Mouse (Mus musculus): ENCODE results near the gene Nr5a2.

Nr5a2 gene

DNA sequence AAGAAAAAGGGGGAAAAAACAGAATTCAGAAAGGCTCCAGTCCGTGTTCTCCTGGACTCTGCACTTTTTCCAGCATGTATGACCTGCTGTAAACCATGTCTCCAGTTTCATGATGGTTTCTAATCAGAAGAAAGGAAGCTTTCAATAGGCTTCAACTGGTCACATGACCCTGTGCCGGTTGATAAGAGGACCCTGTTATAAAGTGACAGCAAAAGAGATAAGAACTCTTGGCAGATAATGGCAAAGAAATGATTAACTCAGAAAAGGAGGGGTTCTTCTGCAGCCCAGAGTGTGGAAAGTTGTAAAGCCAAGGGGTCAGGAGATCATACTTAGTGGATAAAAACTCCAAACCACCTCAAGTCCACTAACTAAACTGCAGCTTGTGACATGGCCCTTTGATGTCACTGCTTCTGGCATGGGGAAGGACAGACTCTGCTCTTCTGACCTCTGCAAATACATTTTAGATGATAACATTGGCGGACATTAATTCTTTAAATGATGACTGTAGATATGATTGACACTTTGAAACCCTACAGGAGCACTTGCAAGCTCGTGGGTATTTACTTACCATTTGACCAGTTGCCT is at the start of gene Nr5a2:
Nr5a2 (minus strand) TSS at position 21 of the 585 bp plus-strand sequence.
- DNase-seq (ENCODE audit: low spot score in 2 of 2) = no peak

DNA sequence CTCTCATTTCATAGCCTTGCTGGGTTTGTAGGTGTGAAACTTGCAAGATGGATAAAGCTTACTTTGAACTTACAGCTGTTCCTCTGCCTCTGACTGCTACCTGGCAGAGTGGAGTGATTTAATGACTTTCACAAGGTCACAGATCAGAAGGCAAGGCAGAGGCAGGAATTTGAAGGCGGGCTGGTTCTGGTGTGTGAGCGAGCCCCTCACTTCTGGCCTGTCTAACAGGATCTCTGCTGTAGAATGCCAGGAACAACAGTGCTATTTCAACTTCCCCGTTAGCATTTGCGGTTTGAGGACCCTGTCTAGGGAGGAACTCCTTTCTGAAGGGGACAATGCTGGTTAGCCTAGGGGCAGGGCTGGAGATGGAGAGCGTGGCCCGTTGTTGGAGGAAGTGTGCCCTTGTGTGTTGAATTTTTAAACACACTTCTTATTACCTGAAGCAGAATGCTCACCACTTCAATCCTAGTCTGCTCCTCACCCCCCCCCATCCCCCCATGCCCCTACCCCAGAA is 48.5 kb upstream of the Nr5a2 start:
- no peak for DNase-seq (ENCODE audit: low spot score in 2 of 2)

DNA sequence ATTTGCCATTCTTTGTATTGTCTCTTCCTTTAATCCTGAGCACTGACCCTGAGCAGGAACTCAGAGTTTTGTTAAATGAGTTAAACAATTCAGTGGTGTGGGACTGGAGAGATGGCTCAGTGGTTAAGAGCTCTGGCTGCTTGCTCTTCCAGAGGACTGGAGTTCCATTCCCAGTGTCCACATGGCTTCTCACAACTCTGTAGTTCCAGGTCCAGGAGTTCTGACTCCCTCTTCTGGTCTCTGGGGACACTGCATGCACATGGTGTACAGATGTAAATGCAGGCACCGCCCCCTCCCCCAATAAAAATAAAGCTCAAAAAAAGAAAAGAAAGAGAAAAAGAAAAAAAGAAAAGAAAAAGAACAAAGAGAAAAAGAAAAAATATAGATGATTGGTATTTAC is 43.6 kb upstream of the Nr5a2 start:
- DNase-seq (ENCODE audit: low spot score in 2 of 2) = no peak

DNA sequence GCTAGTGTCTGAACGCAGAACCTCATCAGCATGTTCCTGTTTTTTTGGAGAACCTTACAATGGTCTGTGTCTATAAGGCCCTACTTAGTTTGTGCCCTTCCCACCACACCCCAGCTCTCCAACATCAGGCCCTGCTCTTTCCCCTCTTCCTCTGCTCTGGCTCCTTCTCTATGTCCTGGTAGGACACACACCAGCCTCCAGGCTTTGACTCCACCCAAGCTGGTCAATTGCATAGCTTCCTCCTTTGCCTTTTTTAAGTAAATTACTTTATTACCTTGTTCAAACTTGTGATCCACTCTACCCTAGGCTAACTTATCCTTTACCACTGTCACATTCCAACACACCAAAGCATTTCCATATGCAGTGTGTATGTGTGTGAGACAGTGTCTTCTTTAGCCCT is 42.9 kb upstream of the Nr5a2 start:
- DNase-seq (ENCODE audit: low spot score in 2 of 2) = no peak

DNA sequence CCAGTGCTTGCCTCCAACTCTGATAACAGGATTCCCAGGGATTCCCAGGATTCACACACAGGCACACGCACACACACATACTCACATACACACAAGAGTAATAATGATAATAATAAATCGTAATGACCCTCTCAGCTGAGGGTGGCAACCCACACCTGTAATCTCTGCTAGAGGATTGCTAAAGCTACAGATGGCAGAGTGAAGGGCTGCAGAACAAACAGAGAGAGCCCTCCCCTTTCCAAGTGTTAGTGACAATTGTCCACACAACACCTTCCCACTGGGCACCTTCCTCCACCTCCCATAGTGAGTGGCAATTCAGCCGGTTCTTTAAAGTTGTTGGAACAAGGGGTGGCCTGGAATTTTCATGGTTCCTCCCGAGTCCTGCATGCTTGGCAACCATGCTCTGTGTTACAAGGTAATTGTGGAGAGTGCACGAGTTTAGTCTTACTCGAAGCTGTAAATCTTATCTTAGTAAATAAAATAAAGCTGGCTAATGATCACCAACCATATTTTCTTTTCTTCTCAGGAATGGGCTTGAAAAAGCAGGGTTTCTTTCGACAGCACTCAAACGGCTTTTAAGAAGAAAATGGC is 31.6 kb upstream of the Nr5a2 start:
- no peak for DNase-seq (ENCODE audit: low spot score in 2 of 2)

DNA sequence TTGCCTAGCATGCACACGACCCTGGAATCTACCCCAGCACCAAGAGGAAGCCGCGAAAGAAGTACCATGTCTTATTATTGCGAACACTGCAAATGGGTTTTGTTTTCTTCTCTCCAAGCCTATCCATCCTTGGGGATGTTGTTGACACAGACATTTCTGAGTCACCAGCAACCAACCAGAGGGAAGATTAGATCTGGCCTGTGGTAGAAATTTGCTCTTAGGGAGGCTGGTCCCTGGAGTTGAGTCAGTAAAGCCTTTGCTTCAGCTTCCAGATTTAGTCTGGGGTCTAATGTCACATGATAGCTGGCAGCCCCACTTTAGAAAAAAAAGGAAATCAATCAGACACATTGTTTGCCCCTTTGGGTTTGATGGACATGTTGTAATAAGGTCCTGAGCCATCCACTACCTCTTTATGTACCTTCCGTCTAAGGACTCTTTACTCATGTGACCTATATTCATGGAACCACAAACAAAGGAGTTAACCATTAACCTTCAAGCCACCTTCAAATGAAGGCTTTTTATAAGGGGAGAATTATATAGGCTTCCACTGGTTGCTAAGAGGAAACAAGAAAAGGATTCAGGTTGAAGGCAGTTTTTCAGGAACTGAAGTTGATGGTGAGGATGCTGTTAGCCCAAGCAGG is 20.1 kb upstream of the Nr5a2 start:
- no peak for DNase-seq (ENCODE audit: low spot score in 2 of 2)

DNA sequence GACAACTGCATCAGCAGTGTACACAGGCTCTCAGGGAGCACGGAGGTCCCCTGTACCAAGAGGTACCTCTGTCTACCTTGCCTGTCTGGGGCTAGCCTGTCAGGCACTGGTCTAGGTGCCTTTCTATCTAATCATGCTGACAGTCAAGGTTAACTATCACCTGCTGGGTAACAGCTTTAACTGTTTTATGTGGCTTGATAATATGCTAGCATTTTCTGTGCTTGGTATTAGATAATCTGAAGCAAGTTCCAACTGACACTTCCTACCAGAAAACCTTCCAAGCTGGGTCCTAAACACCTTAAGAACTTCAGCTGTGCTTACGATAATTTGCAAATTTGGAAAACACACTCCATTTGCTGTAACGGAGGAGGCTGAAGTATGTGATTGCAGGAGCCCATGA is 17.6 kb upstream of the Nr5a2 start:
- no peak for DNase-seq (ENCODE audit: low spot score in 2 of 2)

DNA sequence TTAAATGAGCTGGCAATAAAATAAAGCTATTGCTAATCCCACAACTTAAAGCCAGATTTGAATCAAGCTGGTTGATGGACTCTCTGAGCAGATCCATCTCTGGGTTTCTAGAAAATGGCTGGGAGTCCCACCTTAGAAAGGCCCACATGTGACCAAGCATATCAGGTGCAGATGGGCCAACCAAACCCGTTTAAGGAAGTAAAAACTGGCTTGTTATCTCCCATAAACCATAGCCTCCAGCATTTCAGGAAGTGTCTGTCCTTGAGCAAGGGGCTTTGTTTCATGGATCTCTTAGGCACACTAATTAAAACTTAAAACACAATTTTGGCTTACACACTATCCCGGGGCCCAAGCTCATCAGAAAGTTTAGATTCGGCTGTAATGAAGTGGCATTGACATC is 13.8 kb upstream of the Nr5a2 start:
- DNase-seq (ENCODE audit: low spot score in 2 of 2) = no peak

DNA sequence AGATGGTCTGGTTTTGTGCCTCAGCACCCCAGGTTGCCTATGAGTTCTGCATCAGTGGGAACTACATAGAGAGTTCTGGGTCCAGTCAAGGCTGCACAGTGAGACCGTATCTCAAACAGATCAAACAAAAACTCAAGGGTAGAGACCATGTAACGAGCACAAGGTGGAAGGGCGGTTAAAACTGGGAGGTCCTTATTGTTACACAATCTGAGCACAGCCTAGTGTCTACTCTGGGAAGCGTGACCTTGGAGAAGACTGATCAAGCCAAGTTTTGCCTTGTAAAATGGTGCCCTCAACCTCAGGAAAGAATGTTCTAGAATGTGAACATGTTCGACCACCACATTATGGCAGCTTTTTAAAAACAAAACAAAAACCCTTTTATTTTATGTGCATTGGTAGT is 12.8 kb upstream of the Nr5a2 start:
- no peak for DNase-seq (ENCODE audit: low spot score in 2 of 2)

DNA sequence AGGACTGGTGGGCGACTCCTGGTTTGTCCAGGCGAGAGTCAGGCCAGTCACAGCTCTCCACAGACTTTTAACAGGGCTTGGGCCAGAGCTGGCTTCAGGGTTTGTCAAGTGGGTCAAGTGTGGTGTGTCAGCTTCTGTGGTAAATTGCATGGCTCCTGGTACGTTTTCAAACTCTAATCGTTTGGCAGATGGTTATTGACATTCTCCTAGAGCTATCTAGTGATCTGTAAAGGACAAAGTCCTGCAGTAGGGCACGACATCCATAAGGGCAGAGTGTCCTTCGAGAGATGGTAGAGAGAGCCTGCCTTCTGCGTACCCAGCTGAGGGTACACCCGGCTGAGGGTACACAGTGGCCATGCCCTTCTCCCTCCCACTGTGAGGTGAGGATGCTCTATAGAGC is 10.7 kb upstream of the Nr5a2 start:
- DNase-seq (ENCODE audit: low spot score in 2 of 2) = no peak

DNA sequence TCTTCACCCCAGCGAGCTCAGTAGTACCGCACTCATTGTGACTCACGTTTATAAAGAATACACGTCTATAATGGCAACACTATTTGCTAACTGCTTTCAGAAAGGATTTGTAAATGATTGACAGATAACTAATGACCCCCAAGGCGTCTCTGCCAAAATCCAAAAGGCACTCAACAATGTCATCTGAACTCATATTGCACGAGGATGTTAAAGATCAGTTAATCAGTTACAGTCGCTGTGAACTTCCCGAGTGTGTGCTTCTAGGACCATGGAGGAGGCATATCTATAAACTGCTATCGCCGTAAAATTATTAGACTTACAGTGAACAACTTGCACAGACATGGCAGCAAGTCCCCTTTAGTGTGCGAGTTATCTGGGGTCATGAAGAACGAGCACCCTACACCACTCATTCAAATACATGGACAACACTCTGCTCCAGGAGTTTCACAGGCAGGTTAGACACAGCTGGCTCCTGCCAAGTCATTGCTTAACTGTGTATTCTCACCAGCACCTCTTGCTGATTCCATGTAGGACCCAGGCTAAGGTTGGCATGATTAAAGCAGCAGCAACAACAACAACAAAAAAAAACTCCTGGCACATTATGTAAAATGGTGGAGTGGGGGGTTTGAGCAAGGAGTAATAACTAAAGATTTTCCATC is 6.6 kb upstream of the Nr5a2 start:
- DNase-seq (ENCODE audit: low spot score in 2 of 2) = no peak

DNA sequence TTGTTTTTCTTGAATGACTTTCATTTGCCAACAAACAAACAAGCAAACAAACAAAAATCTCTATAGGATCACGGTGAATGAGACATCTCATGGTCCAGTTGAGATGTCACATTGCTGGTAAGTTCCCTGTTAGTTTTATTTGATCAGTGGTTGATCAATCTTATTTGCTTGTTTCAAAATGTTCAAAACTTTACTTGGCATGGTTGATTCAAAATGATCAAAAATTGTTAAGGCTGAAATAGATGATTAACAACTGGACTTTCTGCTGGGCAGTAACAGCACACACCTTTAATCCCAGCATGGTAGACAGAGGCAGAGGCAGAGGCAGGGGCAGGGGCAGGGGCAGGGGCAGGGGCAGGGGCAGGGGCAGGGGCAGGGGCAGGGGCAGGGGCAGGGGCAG is 757 bp downstream of the Nr5a2 start:
- no peak for DNase-seq (ENCODE audit: low spot score in 2 of 2)

DNA sequence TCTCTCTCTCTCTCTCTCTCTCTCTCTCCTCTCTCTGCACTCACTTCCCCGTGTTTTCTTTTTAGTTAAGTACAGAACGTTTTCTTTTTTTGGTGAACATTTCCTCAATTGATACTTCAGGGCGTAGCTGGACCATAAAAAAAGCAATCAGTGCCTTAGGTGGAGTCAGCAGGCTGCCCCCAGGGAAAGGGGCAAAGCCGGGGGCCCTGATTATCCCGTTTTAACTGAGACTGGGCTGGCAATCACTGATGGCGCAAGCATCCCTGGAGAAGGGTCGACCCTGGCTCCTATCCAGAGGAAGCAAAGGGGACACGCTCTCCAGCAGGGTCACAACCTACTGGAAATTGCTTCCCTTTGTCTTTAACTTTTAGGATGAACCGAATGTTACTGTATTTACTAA is 1.6 kb downstream of the Nr5a2 start:
- DNase-seq (ENCODE audit: low spot score in 2 of 2) = no peak

DNA sequence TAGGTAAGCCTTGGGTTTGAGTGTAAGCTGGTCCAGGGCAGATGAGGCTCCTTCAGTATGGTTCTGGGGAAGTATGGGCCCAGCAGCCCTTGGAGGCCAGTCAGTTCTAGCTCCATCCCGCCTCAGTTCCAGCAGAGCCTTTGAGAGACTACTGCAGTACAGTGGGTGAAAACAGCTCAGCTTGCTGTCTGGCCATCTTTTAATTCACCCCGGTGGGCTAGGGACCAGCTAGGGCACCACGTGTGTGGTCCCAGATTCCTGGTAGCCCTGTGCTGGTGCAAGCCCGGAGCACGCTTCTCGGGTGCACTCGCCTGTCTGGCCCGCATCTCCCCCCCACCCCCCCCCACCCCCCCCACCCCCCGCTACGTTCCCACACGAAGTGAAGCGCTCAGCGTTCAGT is 2.1 kb downstream of the Nr5a2 start:
- no peak for DNase-seq (ENCODE audit: low spot score in 2 of 2)

DNA sequence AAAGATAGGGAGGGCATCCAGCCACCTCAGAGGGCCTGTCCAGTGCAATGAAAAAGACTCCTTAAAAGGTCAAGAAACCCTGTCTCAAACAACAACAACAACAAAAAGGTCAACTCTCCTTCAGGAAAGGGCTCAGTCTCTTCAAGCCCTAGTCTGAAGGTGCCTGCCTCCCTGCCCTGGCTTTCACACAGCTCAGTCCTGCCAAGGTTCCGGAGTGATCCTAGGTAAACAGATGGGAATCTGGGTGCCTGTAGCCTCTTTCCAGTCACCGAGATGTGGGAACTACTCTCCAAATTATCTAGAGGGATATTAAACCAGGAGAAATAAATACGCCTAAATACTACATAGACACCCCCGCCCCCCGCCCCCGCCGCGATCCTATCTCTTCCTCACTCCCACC is 2.6 kb downstream of the Nr5a2 start:
- no peak for DNase-seq (ENCODE audit: low spot score in 2 of 2)

DNA sequence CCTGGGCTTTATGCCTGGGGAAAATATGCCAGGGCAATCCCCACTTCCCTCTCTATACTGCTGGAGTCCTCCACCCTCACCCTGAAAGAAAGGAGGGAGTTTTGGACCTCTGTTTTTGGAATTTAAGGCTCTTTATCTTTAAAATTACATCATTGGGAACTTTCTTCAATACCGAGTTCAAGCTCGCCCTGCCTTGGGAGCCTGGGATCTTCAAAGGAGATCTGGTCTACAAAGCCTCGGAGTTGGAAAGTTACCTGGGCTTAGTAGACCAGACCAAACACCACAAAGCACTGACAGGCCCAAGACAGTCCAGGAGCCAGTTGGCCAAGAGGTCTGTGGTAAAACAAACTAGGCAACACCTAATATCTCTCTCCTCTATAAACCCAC is 6.1 kb downstream of the Nr5a2 start:
- no peak for DNase-seq (ENCODE audit: low spot score in 2 of 2)

DNA sequence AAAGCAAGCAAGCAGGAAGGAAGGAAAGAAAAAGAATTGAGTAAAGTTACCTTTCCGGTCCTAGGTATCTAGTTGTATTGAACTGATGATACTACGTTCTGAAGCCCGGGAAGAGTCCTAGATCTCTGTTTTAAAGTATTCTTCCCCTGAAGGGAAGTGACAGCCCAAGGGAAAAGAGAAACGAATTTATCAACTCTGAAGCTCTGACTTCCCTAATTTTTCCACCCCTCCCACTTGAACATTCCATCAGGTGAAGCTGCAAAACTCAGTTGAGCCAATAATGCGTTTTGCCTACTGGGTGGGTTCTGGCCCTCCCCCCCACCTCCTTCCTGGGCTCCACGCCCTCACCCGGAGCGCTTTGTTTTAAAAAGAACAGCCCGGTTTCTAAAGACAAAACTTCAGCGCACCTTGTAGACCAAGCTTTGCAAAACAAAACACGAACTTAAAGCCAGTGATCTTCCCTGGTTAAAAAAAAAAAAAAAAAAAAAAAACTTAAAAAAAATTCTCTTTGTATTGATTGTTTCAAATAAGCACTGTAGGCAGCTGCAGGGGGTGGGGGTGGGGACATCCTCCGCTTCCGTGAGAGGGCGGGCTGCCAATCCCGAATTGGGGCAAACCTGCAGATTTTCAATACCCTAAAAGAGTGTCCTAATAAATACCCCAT is 6.7 kb downstream of the Nr5a2 start:
- no peak for DNase-seq (ENCODE audit: low spot score in 2 of 2)

DNA sequence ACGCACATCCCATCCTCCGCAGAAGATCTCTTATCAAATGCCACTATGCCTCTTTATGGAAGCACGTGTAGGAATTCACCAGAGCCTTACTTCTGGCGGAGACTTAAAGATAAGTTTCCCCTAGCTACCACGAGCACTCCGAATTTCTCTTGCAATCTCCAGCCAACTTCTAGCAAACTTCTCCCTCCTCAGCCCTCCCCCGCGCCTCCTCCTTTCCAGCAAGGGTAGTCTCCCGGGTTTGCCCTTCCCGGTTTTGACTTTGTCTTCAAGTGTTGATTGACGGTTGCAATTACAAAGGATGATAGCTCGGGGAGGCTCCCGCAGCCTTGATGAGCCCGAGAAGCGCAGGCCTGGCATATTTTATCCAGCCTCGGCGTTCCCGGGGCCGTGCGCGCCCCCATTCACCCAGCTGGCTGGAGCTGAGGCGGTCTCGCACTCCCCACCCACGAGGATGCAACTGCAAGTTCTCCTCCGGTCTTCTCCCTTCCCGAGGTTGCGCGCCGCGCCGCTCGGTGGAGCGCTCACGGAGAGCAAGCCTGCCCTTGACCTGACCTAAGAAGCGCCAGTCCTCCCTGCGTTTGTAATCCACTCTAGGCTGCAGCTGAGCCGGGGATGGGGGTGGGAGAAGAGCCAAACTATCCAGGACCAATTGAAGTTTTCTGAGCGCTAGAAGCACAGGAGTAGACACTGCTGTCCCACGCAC is 7.5 kb downstream of the Nr5a2 start:
- no peak for DNase-seq (ENCODE audit: low spot score in 2 of 2)

DNA sequence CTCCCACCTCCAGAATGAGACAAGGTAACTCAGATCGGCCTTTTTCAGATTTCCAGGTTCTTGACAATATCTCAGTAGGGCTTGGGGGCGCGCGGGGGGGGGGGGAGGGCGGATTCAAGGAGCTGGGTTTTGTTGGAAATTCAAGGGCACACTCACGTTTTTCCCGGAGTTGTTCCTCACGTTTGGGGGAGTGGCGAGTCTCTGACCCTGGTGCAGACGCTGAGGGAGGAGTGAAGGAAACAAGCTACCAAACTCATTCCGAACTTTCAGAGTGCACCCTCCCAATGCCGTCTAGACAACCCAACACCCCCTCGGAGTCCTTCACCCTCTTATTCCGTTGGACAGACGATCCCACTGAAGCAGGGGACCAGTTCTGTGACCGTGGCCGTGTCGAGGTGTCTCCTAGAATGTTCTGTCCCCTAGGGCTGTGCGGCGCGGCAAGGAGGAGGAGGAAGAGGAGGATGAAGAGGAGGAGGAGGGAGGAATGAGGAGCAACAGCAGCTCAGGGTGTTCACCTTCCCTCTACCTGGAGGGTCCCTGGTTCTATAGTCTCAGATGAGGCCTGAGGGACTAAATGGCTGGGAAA is 8.2 kb downstream of the Nr5a2 start:
- DNase-seq (ENCODE audit: low spot score in 2 of 2) = no peak

DNA sequence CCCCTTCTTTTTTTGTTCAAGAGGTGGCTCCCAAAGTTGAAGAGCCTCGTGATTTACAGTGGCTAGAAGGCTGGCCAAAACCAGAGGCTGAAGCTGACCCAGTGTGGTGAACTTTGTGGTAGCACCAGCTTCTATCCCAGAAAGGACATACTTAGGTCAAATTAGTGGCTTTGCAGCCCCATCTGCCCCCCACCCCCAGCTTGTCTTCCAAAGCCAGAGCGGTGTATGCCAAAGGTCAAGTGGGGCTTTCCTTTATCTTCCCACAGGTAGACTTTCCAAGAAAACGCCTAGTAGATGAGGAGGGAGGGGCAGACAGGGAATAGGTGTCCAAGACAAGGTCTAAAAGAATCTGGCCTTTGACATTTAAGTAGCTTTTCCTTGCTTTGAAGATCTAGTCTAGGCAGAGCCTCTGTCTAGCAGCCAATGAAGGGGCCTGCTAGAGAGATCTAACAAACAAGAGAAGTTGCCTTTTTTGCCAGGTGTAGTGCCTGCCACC is 9.0 kb downstream of the Nr5a2 start:
- DNase-seq (ENCODE audit: low spot score in 2 of 2) = no peak

DNA sequence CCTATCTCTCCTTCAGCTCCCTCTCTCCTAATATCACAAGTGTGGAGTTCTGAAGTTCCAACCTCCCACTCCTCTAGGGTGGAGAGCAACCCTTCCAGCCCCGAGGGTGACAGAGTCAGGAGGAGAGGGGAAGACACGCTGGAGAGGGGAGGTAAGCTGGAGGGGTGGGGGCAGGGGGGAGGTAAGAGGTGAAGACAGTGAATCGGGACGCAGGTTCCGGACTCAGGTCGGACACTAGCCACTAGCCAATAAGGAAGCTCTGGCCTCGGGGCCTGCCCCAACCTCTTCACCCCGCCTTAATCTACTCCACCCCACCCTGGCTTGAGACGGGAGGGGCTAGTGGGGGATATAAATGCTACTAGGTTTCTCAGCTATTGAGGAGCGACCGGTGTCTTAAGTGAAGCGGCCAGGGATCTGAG is 10.9 kb downstream of the Nr5a2 start:
- DNase-seq (ENCODE audit: low spot score in 2 of 2) = no peak
